Mouse (Mus musculus) embryonic facial prominence, embryonic 11.5 days (tissue): ENCODE data around the gene Gm13762. TPM values are rescaled to one million over a fixed set of nuclear protein-coding genes. Genes with fewer than 3 reads are reported as not detected.

Experiments used
- polyA plus RNA-seq: library from polyadenylated mRNA; unstranded; fragments of >200 nt; fragmentation: Nextera tagmentation; extraction: Ambion mirVana; gene quantifications from 2 replicates; pipeline ENCODE4 v1.2.1, GENCODE M21; 2014

Gm13762 gene
- polyA plus RNA-seq, 1 experiment from 2014 or later, result not detected

Other genes with a start within 250 kb of the Gm13762 start
- not detected in 2 replicates for gene Olfr1197, start 247.9 kb downstream of the Gm13762 start, polyA plus RNA-seq
- gene Olfr1198, start 228.9 kb downstream of the Gm13762 start, polyA plus RNA-seq, result not detected in 2 replicates
- not detected in 2 replicates for gene Olfr1199, start 219.8 kb downstream of the Gm13762 start, polyA plus RNA-seq
- gene Olfr1200, start 209.8 kb downstream of the Gm13762 start, polyA plus RNA-seq, result not detected in 2 replicates
- not detected in 2 replicates for gene Olfr1201, start 187.2 kb downstream of the Gm13762 start, polyA plus RNA-seq
- not detected in 2 replicates for gene Olfr1202, start 165.8 kb downstream of the Gm13762 start, polyA plus RNA-seq
- gene Olfr1205, start 150.5 kb downstream of the Gm13762 start, polyA plus RNA-seq, result not detected in 2 replicates
- gene Olfr1204, start 131.0 kb downstream of the Gm13762 start, polyA plus RNA-seq, result not detected in 2 replicates
- not detected in 2 replicates for gene Olfr1206, start 117.0 kb downstream of the Gm13762 start, polyA plus RNA-seq
- not detected in 2 replicates for gene Olfr1208, start 78.0 kb downstream of the Gm13762 start, polyA plus RNA-seq
- not detected in 2 replicates for gene Olfr1209, start 65.1 kb downstream of the Gm13762 start, polyA plus RNA-seq
- gene Olfr1211, start 42.2 kb downstream of the Gm13762 start, polyA plus RNA-seq, result not detected in 2 replicates
- not detected in 2 replicates for gene Olfr1212, start 26.3 kb downstream of the Gm13762 start, polyA plus RNA-seq
- not detected in 2 replicates for gene Olfr1214, start 12.4 kb upstream of the Gm13762 start, polyA plus RNA-seq
- not detected in 2 replicates for gene Olfr1215, start 26.7 kb upstream of the Gm13762 start, polyA plus RNA-seq
- not detected in 2 replicates for gene Olfr1216, start 38.1 kb upstream of the Gm13762 start, polyA plus RNA-seq
- gene Olfr1217, start 51.8 kb upstream of the Gm13762 start, polyA plus RNA-seq, result not detected in 2 replicates
- not detected in 2 replicates for gene Olfr1218, start 80.9 kb upstream of the Gm13762 start, polyA plus RNA-seq
- not detected in 2 replicates for gene Olfr1219, start 103.2 kb upstream of the Gm13762 start, polyA plus RNA-seq
- gene Olfr1220, start 126.6 kb upstream of the Gm13762 start, polyA plus RNA-seq, result not detected in 2 replicates
- gene Olfr1221, start 137.0 kb upstream of the Gm13762 start, polyA plus RNA-seq, result not detected in 2 replicates
- gene Olfr1222, start 152.8 kb upstream of the Gm13762 start, polyA plus RNA-seq, result not detected in 2 replicates
- not detected in 2 replicates for gene Olfr1223, start 171.3 kb upstream of the Gm13762 start, polyA plus RNA-seq
- gene Olfr1224-ps1, start 183.8 kb upstream of the Gm13762 start, polyA plus RNA-seq, result not detected in 2 replicates
- gene Olfr1225, start 194.4 kb upstream of the Gm13762 start, polyA plus RNA-seq, result not detected in 2 replicates
- not detected in 2 replicates for gene Olfr1226, start 219.8 kb upstream of the Gm13762 start, polyA plus RNA-seq